Mouse (Mus musculus): ENCODE measurements around the gene Trdmt1. TPM values are rescaled to one million over a fixed set of nuclear protein-coding genes. Genes with fewer than 3 reads are reported as not detected.

Gene Trdmt1
- polyA plus RNA-seq, 1 experiment: 1.1 TPM

GRCm38 (mm10) chr2:13501553-13501952, 42.9 kb downstream of the Trdmt1 start:
- TF ChIP-seq POLR2A (IDR thresholded peaks at IDR 0.05; ENCODE audit: low read depth, low read length) (no peak), CTCF (IDR thresholded peaks at IDR 0.05; ENCODE audit: extremely low read depth, insufficient read depth, insufficient read length, insufficient replicate concordance) (no peak)
- Histone ChIP-seq H3K27me3 (ENCODE audit: control insufficient read depth, insufficient read depth, low read length) (no peaks in the 10 kb centered on the region), H3K36me3 (ENCODE audit: control insufficient read depth, insufficient read depth, low read length) (no peaks in the 10 kb centered on the region), H3K4me3 (ENCODE audit: extremely low read depth, insufficient read depth, insufficient read length) (no peak overlapping the region), H3K27ac (ENCODE audit: insufficient read depth, low read length) (no peak overlapping the region), H3K4me1 (ENCODE audit: control insufficient read depth, insufficient read depth, insufficient read length) (no peaks in the 10 kb centered on the region)
- DNase-seq (ENCODE audit: low read depth in 1 of 2, low spot score in 2 of 2): no peak
- WGBS: 71% methylated on average over 5 of the region's 5 CpGs

GRCm38 (mm10) chr2:13500298-13500999, 44.0 kb downstream of the Trdmt1 start:
- no peaks in the 10 kb centered on the region for H3K27me3 ChIP-seq (ENCODE audit: control insufficient read depth, insufficient read depth, low read length)
- no peak for TF ChIP-seq POLR2A (IDR thresholded peaks at IDR 0.05; ENCODE audit: low read depth, low read length)
- TF ChIP-seq CTCF (IDR thresholded peaks at IDR 0.05; ENCODE audit: extremely low read depth, insufficient read depth, insufficient read length, insufficient replicate concordance): no peak
- 84% methylated on average over 5 of the region's 5 CpGs for WGBS
- no peak overlapping the region for H3K4me3 ChIP-seq (ENCODE audit: extremely low read depth, insufficient read depth, insufficient read length)
- no peak overlapping the region for H3K27ac ChIP-seq (ENCODE audit: insufficient read depth, low read length)
- H3K4me1 ChIP-seq (ENCODE audit: control insufficient read depth, insufficient read depth, insufficient read length): no peaks in the 10 kb centered on the region
- H3K36me3 ChIP-seq (ENCODE audit: control insufficient read depth, insufficient read depth, low read length): no peaks in the 10 kb centered on the region
- no peak for DNase-seq (ENCODE audit: low read depth in 1 of 2, low spot score in 2 of 2)

- no peak for TF ChIP-seq CTCF (IDR thresholded peaks at IDR 0.05; ENCODE audit: extremely low read depth, insufficient read depth, insufficient read length, insufficient replicate concordance)
- TF ChIP-seq POLR2A (IDR thresholded peaks at IDR 0.05; ENCODE audit: low read depth, low read length): no peak
- no peaks in the 10 kb centered on the region for H3K36me3 ChIP-seq (ENCODE audit: control insufficient read depth, insufficient read depth, low read length)
- no peaks in the 10 kb centered on the region for H3K4me1 ChIP-seq (ENCODE audit: control insufficient read depth, insufficient read depth, insufficient read length)
- WGBS: 81% methylated on average over 7 of the region's 7 CpGs
- no peaks in the 10 kb centered on the region for H3K27me3 ChIP-seq (ENCODE audit: control insufficient read depth, insufficient read depth, low read length)
- no peak for DNase-seq (ENCODE audit: low read depth in 1 of 2, low spot score in 2 of 2)
- H3K4me3 ChIP-seq (ENCODE audit: extremely low read depth, insufficient read depth, insufficient read length): no peak overlapping the region
- no peak overlapping the region for H3K27ac ChIP-seq (ENCODE audit: insufficient read depth, low read length)
Observed at GRCm38 (mm10) chr2:13499196-13499595, 45.3 kb downstream of the Trdmt1 start.

- Histone ChIP-seq H3K4me3 (ENCODE audit: extremely low read depth, insufficient read depth, insufficient read length) (no peak overlapping the region), H3K27ac (ENCODE audit: insufficient read depth, low read length) (no peak overlapping the region), H3K27me3 (ENCODE audit: control insufficient read depth, insufficient read depth, low read length) (no peaks in the 10 kb centered on the region), H3K4me1 (ENCODE audit: control insufficient read depth, insufficient read depth, insufficient read length) (no peaks in the 10 kb centered on the region), H3K36me3 (ENCODE audit: control insufficient read depth, insufficient read depth, low read length) (no peaks in the 10 kb centered on the region)
- no peak for DNase-seq (ENCODE audit: low read depth in 1 of 2, low spot score in 2 of 2)
- no peak for TF ChIP-seq POLR2A (IDR thresholded peaks at IDR 0.05; ENCODE audit: low read depth, low read length)
- TF ChIP-seq CTCF (IDR thresholded peaks at IDR 0.05; ENCODE audit: extremely low read depth, insufficient read depth, insufficient read length, insufficient replicate concordance): no peak
- WGBS: 39% methylated on average over 2 of the region's 2 CpGs
Observed at GRCm38 (mm10) chr2:13496087-13496486, 48.4 kb downstream of the Trdmt1 start.

- WGBS: 74% methylated on average over 4 of the region's 4 CpGs
- Histone ChIP-seq H3K4me3 (ENCODE audit: extremely low read depth, insufficient read depth, insufficient read length) (no peak overlapping the region; the same call in 1 of the 2 replicates), H3K4me1 (ENCODE audit: control insufficient read depth, insufficient read depth, insufficient read length) (no peaks in the 10 kb centered on the region), H3K27ac (ENCODE audit: insufficient read depth, low read length) (no peak overlapping the region), H3K36me3 (ENCODE audit: control insufficient read depth, insufficient read depth, low read length) (no peaks in the 10 kb centered on the region), H3K27me3 (ENCODE audit: control insufficient read depth, insufficient read depth, low read length) (no peaks in the 10 kb centered on the region)
- DNase-seq (ENCODE audit: low read depth in 1 of 2, low spot score in 2 of 2): no peak
- TF ChIP-seq CTCF (IDR thresholded peaks at IDR 0.05; ENCODE audit: extremely low read depth, insufficient read depth, insufficient read length, insufficient replicate concordance): no peak
- no peak for TF ChIP-seq POLR2A (IDR thresholded peaks at IDR 0.05; ENCODE audit: low read depth, low read length)
Observed at GRCm38 (mm10) chr2:13492927-13493326, 51.5 kb downstream of the Trdmt1 start.

- no peaks in the 10 kb centered on the region for H3K27me3 ChIP-seq (ENCODE audit: control insufficient read depth, insufficient read depth, low read length)
- TF ChIP-seq CTCF (IDR thresholded peaks at IDR 0.05; ENCODE audit: extremely low read depth, insufficient read depth, insufficient read length, insufficient replicate concordance) (no peak), POLR2A (IDR thresholded peaks at IDR 0.05; ENCODE audit: low read depth, low read length) (no peak)
- no peak within 1 kb of the TSS for H3K4me3 ChIP-seq (ENCODE audit: extremely low read depth, insufficient read depth, insufficient read length)
- no peak for DNase-seq (ENCODE audit: low read depth in 1 of 2, low spot score in 2 of 2)
- 95% methylated on average over 8 of the region's 8 CpGs for WGBS
- H3K36me3 ChIP-seq (ENCODE audit: control insufficient read depth, insufficient read depth, low read length): no peaks in the 10 kb centered on the region
- no peak within 1 kb of the TSS for H3K27ac ChIP-seq (ENCODE audit: insufficient read depth, low read length)
- H3K4me1 ChIP-seq (ENCODE audit: control insufficient read depth, insufficient read depth, insufficient read length): no peaks in the 10 kb centered on the region
Observed at GRCm38 (mm10) chr2:13491734-13492133, 52.7 kb downstream of the Trdmt1 start, which contains the start of gene Cubn. Gene Cubn (minus strand): TSS chr2:13491813.

- WGBS: 59% methylated on average over 2 of the region's 2 CpGs
- TF ChIP-seq POLR2A (IDR thresholded peaks at IDR 0.05; ENCODE audit: low read depth, low read length) (no peak), CTCF (IDR thresholded peaks at IDR 0.05; ENCODE audit: extremely low read depth, insufficient read depth, insufficient read length, insufficient replicate concordance) (no peak)
- no peak overlapping the region for H3K27ac ChIP-seq (ENCODE audit: insufficient read depth, low read length)
Observed at GRCm38 (mm10) chr2:13490480-13490879, 54.0 kb downstream of the Trdmt1 start.

More at GRCm38 (mm10) chr2:13490480-13490879, 54.0 kb downstream of the Trdmt1 start:
- no peaks in the 10 kb centered on the region for H3K4me1 ChIP-seq (ENCODE audit: control insufficient read depth, insufficient read depth, insufficient read length)
- no peak overlapping the region for H3K4me3 ChIP-seq (ENCODE audit: extremely low read depth, insufficient read depth, insufficient read length)
- H3K27me3 ChIP-seq (ENCODE audit: control insufficient read depth, insufficient read depth, low read length): no peaks in the 10 kb centered on the region
- no peaks in the 10 kb centered on the region for H3K36me3 ChIP-seq (ENCODE audit: control insufficient read depth, insufficient read depth, low read length)
- DNase-seq (ENCODE audit: low read depth in 1 of 2, low spot score in 2 of 2): no peak
